Mouse (Mus musculus) frontal cortex, postnatal 10 days (tissue): ENCODE measurements around the gene Robo4.

ENCODE experiments used
- DNase-seq, 2 experiments: peaks; one replicate each; pipeline ENCODE4 v3.0.0; 2022; ENCODE audit warnings: low spot score in 2 of 2, mixed read lengths in 1 of 2

Gene Robo4

GRCm38 (mm10) chr9:37454011-37454492, 52.4 kb downstream of the Robo4 start:
- no peak for DNase-seq

GRCm38 (mm10) chr9:37454991-37455390, 53.3 kb downstream of the Robo4 start:
- no peak for DNase-seq

DNA sequence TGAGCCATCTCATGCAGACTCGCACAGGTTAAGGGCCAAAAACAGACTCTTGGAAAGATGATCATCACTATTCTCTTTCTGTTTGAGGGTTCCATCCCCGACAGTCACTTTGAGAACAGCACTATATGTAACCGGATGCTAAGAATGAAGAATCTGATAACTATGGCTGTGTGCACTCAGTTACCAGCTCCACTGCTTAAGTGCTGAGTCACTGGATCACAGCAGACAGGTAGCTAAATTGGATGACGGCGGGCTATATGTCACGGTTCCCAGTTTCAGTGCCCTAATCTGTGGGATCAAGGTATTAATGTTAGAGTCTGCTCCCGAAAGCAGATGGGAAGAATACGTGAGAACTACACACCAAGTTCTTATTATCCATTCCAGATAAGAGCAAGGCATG, 54.2 kb downstream of the Robo4 start:
- DNase-seq: no peak

GRCm38 (mm10) chr9:37456481-37456910, 54.8 kb downstream of the Robo4 start:
- DNase-seq: peak; percentile 57 to 58

GRCm38 (mm10) chr9:37457151-37457550, 55.5 kb downstream of the Robo4 start:
- DNase-seq: no peak

DNA sequence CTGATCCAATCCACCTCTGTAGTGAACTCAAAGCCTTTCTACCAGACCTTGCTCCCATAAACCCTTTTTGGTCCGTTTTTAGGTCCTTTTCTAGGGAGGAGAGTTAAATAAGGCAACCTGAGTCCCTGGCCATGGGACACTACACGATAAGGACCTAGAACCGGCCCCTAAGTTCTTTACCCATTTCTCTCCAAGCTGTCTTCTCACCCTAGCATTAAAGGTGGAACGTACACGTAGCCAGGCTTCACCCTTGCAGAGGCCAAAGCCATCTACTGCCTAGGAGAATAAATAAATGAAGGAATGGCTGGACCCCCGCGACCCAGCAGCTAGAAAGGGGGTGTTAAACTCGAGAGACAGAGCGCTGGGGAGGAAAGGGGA, 58.0 kb downstream of the Robo4 start:
- no peak for DNase-seq

DNA sequence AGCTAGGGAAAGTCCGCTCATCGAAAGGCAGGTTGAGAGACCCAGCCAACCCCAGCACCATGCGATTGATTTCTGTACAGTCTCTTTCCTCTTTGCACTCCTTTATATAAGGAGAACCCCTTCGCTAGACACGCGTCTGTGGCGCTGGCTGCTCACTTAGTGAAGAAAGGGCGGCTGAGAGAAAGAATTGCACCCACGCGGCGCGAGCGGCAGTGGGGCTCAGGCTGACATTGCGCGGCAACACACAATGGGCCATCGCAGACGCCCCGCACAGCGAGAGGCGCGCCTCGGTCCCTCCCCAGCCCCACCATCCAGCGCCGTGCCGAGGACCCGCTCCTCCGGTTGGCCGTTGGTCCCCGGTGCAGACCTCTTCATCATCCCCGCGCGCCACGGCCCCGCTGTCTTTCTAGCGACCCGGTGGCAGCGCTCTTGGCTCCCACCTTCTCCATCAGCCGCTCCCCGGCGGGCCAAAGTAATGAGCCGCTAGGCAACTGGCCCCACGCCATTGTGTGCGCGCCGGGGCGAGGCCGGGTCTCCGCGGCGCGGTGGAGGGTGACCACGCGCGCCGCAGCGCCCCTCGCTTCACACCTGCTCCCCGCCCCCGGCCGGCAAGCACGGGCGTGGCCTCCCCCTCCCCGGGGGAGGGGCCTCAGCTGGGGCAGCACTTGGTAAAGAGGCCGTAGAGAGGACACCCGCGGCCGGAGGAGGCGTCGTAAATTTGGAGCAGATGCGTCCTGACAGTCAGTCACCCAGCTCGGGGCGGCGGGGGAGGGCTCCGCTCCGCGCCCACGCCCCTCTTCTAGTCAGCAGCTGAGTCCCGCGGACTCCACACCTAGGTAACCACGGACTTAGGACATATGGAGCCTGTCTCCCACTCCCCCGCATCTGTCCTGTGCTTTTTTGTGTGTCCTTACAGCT, 58.6 kb downstream of the Robo4 start:
- peak; percentile 41 to 55 for DNase-seq

GRCm38 (mm10) chr9:37460961-37461340, 59.3 kb downstream of the Robo4 start:
- no peak for DNase-seq

- no peak for DNase-seq
Measured at GRCm38 (mm10) chr9:37461571-37461970, 59.9 kb downstream of the Robo4 start.

GRCm38 (mm10) chr9:37462764-37463163, 61.1 kb downstream of the Robo4 start:
- DNase-seq: peak in 1 of 2 experiments; percentile 37
